Mouse (Mus musculus) right cerebral cortex, postnatal 4 days (tissue): ENCODE measurements around the gene Gm10436.
"Not testable (repeated sequence)": the region's sequence is repeated elsewhere in the genome, so short reads cannot be mapped to it uniquely, and the experiment has no call there.

ENCODE experiments used
- DNase-seq: peaks from one replicate; pipeline ENCODE4 v3.0.0-alpha.2; 2022

The Gm10436 gene

GRCm38 (mm10) chr12:88182008-88182407 lies at the start of gene Gm10436:
Gm10436 (minus strand) TSS chr12:88182108.
- not testable (repeated sequence) for DNase-seq

GRCm38 (mm10) chr12:88219445-88219844 lies 37.5 kb upstream of the Gm10436 start:
- no peak for DNase-seq

- not testable (repeated sequence) for DNase-seq
Observed at GRCm38 (mm10) chr12:88218059-88218458, 36.2 kb upstream of the Gm10436 start.

GRCm38 (mm10) chr12:88214641-88215040 lies 32.7 kb upstream of the Gm10436 start:
- DNase-seq, result no peak

- not testable (repeated sequence) for DNase-seq
Observed at GRCm38 (mm10) chr12:88211458-88211857, 29.6 kb upstream of the Gm10436 start.

GRCm38 (mm10) chr12:88202856-88203255 lies 20.9 kb upstream of the Gm10436 start:
- DNase-seq, result no peak
